Mouse (Mus musculus) lung, embryonic 16.5 days (tissue): ENCODE measurements at regions not wholly inside any gene's neighbourhood (a gene's known extent, or its start where the extent isn't known, plus 50 kb on each side); places are given as distances from the start of the nearest gene placed in this dataset.
"Not testable (repeated sequence)": the region's sequence is repeated elsewhere in the genome, so short reads cannot be mapped to it uniquely, and the experiment has no call there.

Experiments
- ATAC-seq: fragments of 200-750 bp; cut with Nextera tagmentation; 2 replicates; pipeline ENCODE4 v1.8.0; 2017; ENCODE audit warnings: low read depth, mild to moderate bottlenecking, moderate library complexity
- H3K27ac ChIP-seq: fragments of 300-500 bp; sonication (generic); 2 replicates; pipeline ENCODE4 v1.5.1; 2014; ENCODE audit warnings: mild to moderate bottlenecking, control low read depth, low read length
- H3K27me3 ChIP-seq: fragments of 300-500 bp; sonication (generic); 2 replicates; pipeline ENCODE4 v1.6.1; 2014; ENCODE audit warnings: low read depth, low read length, mixed read lengths; ENCODE audit not compliant: control insufficient read depth, insufficient read depth
- H3K36me3 ChIP-seq: fragments of 300-500 bp; sonication (generic); 2 replicates; pipeline ENCODE4 v1.6.1; 2014; ENCODE audit warnings: low read length; ENCODE audit not compliant: control insufficient read depth, insufficient read depth
- H3K4me1 ChIP-seq: fragments of 300-500 bp; sonication (generic); replicated peaks from 2 replicates; pipeline ENCODE4 v1.6.1; 2014; ENCODE audit warnings: low read length, mixed read lengths; ENCODE audit not compliant: control insufficient read depth, insufficient read depth
- H3K4me2 ChIP-seq: fragments of 300-500 bp; sonication (generic); 2 replicates; pipeline ENCODE4 v1.6.1; 2014; ENCODE audit warnings: low read depth, low read length, control low read depth
- H3K4me3 ChIP-seq: fragments of 300-500 bp; sonication (generic); 2 replicates; pipeline ENCODE4 v1.5.1; 2014; ENCODE audit warnings: mild to moderate bottlenecking, low read length, control low read depth
- H3K9ac ChIP-seq: fragments of 300-500 bp; sonication (generic); 2 replicates; pipeline ENCODE4 v1.6.1; 2014; ENCODE audit warnings: low read length, control low read depth
- H3K9me3 ChIP-seq: fragments of 300-500 bp; sonication (generic); 2 replicates; pipeline ENCODE4 v1.6.1; 2016; ENCODE audit warnings: low read length; ENCODE audit not compliant: control insufficient read depth
- WGBS: fragments of 180-500 bp; shearing (Covaris S2); extraction: QIAGEN DNeasy Blood & Tissue Kit; methylation state at CpG from one replicate; pipeline ENCODE4 v1.1.7; 2014; 5-methylcytosine and 5-hydroxymethylcytosine counted together

DNA sequence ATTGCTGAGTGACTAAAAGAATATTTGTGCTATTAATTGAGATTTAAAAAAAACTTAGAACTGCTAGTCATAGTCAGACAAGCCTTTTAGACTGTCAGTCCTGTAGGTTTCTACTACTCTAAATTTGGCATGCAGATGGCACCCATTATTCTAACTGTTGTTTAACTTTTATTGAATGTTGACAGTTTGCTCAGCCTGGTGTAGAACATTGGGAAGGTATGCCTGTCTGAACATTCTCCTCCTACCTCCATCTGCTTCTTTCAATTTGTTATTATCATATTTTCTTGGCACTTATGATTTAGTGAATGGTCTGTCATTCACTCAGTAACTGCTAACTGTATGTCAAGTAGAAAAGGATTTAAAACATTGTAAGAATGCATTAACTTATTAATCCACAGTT is 130.9 kb downstream of the Gmnc start:
- Histone ChIP-seq H3K4me2 (no peak overlapping the region), H3K4me3 (no peak overlapping the region), H3K27me3 (no peaks in the 10 kb centered on the region), H3K27ac (no peak overlapping the region), H3K9me3 (no peaks in the 10 kb centered on the region), H3K36me3 (no peaks in the 10 kb centered on the region), H3K9ac (no peak overlapping the region), H3K4me1 (no peaks in the 10 kb centered on the region)
- ATAC-seq = no peak

DNA sequence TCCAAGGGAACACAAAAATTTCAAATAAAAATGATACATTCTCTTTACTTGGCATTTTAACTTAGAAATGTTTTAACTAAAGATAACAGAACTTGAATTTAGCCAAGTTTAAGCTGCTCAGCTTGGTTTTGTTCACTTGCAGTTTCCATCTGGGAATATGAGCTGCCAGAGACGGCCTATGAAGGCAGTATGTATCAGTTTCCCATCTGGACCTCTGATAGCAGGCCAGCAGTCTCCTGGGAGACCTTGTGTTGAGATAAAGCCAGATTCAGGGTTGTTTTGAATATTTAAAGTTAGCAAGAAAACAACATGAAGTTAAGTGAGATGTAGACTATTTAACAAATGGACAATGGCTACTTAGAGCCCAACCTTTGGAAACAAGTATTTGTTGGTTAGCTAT is 142.3 kb downstream of the Gmnc start:
- Histone ChIP-seq H3K4me1 (no peaks in the 10 kb centered on the region), H3K36me3 (no peaks in the 10 kb centered on the region), H3K4me3 (no peak overlapping the region), H3K27ac (no peak overlapping the region), H3K27me3 (no peaks in the 10 kb centered on the region), H3K9ac (no peak overlapping the region), H3K9me3 (no peaks in the 10 kb centered on the region), H3K4me2 (no peak overlapping the region)
- ATAC-seq = no peak
- WGBS = 41% methylated on average over 1 of the region's 1 CpGs

DNA sequence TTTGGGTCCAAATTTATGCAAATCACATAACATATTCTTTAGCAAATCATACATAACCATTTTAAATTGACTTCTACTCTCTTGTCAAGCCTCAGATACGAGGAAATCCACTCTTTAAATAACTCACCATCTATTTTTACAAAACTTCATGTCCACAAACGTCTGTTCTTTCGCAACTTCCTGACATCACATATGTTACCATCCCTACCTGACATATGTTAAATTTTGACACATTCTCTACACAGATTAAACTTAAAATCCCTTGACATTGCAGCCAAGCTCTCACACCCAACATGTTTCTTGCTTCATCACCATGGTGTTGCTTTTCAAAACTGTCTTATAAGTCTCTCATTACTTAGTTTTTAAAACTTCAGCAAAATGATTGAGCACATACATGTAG is 164.4 kb downstream of the Gmnc start:
- H3K27ac ChIP-seq = no peak overlapping the region
- H3K4me2 ChIP-seq = no peak overlapping the region
- ATAC-seq = no peak
- WGBS = 68% methylated on average over 3 of the region's 3 CpGs
- H3K9me3 ChIP-seq = no peaks in the 10 kb centered on the region
- no peak overlapping the region for H3K4me3 ChIP-seq
- no peaks in the 10 kb centered on the region for H3K27me3 ChIP-seq
- H3K9ac ChIP-seq = no peak overlapping the region
- H3K36me3 ChIP-seq = no peaks in the 10 kb centered on the region
- H3K4me1 ChIP-seq = no peaks in the 10 kb centered on the region

DNA sequence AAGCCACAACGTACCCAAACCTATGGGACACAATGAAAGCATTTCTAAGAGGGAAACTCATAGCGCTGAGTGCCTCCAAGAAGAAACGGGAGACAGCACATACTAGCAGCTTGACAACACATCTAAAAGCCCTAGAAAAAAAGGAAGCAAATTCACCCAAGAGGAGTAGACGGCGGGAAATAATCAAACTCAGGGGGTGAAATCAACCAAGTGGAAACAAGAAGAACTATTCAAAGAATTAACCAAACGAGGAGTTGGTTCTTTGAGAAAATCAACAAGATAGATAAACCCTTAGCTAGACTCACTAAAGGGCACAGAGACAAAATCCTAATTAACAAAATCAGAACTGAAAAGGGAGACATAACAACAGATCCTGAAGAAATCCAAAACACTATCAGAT is 180.3 kb downstream of the Gmnc start:
- H3K4me3 ChIP-seq, H3K27me3 ChIP-seq, H3K36me3 ChIP-seq, H3K4me2 ChIP-seq, H3K27ac ChIP-seq, H3K4me1 ChIP-seq, H3K9me3 ChIP-seq, ATAC-seq, H3K9ac ChIP-seq: not testable (repeated sequence)
- WGBS = 87% methylated on average over 3 of the region's 6 CpGs

DNA sequence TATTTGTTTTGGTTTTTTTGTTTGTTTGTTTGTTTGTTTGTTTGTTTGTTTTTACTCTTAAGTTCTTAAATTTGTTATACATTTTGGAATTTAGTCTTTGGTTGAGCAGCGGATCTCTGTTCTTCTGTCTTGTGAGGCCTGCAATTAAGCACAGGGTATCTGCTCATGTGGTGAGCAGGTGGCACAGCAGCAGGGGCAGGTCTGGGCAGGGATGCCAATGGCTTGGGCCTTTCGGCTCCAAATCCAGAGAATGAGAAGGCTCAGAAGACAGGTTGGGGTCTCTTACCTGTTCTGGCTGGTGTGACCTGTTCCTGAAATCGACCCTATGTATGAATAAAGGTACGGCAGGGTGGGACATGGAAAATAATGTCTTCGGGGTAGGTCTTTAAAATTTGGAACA is 186.0 kb downstream of the Gmnc start:
- Histone ChIP-seq H3K4me2 (no peak overlapping the region), H3K27me3 (no peaks in the 10 kb centered on the region), H3K9me3 (no peaks in the 10 kb centered on the region), H3K27ac (no peak overlapping the region), H3K9ac (no peak overlapping the region), H3K4me3 (no peak overlapping the region), H3K4me1 (no peaks in the 10 kb centered on the region), H3K36me3 (no peaks in the 10 kb centered on the region)
- 92% methylated on average over 5 of the region's 5 CpGs for WGBS
- ATAC-seq = no peak

DNA sequence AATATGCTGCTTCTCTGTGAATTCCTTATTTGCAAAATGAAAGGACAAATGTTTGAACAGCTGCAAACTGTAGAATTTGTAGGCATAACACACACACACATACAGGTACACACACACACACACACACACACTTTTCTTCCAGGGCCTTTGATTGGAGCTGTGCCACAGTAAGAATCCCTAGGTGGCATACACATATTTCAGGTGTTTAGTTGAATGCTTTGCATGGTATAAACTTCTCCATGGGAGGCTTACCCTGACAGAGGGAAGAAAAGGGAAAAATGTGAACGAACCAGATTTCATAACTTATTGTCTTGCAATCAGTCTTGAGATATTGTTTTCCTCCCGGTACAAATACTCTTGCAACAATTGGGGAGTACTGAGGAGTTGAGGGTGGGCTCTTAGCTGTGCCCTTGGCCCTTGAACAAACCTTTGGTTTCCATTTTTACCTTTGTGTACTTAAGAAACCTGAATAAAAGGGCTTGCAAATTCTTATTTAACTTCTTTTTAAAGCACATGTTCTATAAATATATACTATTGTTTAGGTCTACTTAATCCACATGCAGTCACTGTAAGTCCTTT is 204.3 kb downstream of the Gmnc start:
- ATAC-seq = peak; percentile 66
- H3K9ac ChIP-seq = no peak overlapping the region
- H3K36me3 ChIP-seq = no peaks in the 10 kb centered on the region
- H3K4me2 ChIP-seq = no peak overlapping the region
- no peaks in the 10 kb centered on the region for H3K4me1 ChIP-seq
- no peaks in the 10 kb centered on the region for H3K9me3 ChIP-seq
- no peaks in the 10 kb centered on the region for H3K27me3 ChIP-seq
- no peak overlapping the region for H3K27ac ChIP-seq
- WGBS = 51% methylated on average over 2 of the region's 2 CpGs
- H3K4me3 ChIP-seq = no peak overlapping the region

DNA sequence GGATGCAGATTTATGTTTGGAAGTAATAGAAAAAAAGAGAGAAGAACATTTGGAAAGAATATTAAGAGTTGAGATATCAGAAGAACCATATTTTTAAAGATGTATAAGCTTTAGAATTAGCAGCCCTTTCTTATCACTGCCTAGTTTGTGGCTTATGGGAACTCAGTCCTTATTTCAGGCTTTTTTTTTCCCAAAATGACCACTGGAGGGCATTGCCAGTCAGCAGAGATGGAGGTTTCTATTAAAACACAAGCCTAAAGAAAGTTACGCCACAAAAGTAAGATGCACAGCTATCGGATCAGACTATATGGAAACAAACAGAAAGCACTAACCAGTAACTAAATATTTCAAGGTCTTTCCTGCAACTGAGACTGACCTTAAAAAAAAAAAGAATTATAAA is 200.8 kb downstream of the Il1rap start:
- H3K36me3 ChIP-seq = no peaks in the 10 kb centered on the region
- no peak overlapping the region for H3K9ac ChIP-seq
- no peak overlapping the region for H3K4me3 ChIP-seq
- no peak overlapping the region for H3K4me2 ChIP-seq
- H3K27ac ChIP-seq = no peak overlapping the region
- H3K9me3 ChIP-seq = no peaks in the 10 kb centered on the region
- no peaks in the 10 kb centered on the region for H3K27me3 ChIP-seq
- no peaks in the 10 kb centered on the region for H3K4me1 ChIP-seq
- ATAC-seq = no peak
- WGBS = 64% methylated on average over 2 of the region's 2 CpGs
